Mouse (Mus musculus) embryonic facial prominence, embryonic 13.5 days (tissue): Measurements from ENCODE around the gene Fez2. TPM values are rescaled to one million over a fixed set of nuclear protein-coding genes. Genes with fewer than 3 reads are reported as not detected.

ENCODE experiments used
- ATAC-seq: fragments of 200-750 bp; cut with Nextera tagmentation; 2 replicates; pipeline ENCODE4 v1.8.0; 2017; ENCODE audit warnings: low read depth; ENCODE audit not compliant: insufficient number of reproducible peaks, insufficient read depth, low FRiP score, low TSS enrichment
- H3K27ac ChIP-seq: fragments of 300-500 bp; sonication (generic); 2 replicates; pipeline ENCODE4 v1.5.1; 2015; ENCODE audit warnings: moderate library complexity, mild to moderate bottlenecking, inconsistent platforms
- H3K27me3 ChIP-seq: fragments of 300-500 bp; sonication (generic); 2 replicates; pipeline ENCODE4 v1.6.1; 2015; ENCODE audit warnings: mild to moderate bottlenecking, inconsistent platforms
- H3K36me3 ChIP-seq: fragments of 300-500 bp; sonication (generic); 2 replicates; pipeline ENCODE4 v1.6.1; 2015; ENCODE audit warnings: mild to moderate bottlenecking, inconsistent platforms
- H3K4me1 ChIP-seq: fragments of 300-500 bp; sonication (generic); 2 replicates; pipeline ENCODE4 v1.6.1; 2015; ENCODE audit warnings: inconsistent platforms
- H3K4me2 ChIP-seq: fragments of 300-500 bp; sonication (generic); 2 replicates; pipeline ENCODE4 v1.6.1; 2015; ENCODE audit warnings: moderate library complexity, mild to moderate bottlenecking, inconsistent platforms
- H3K4me3 ChIP-seq: fragments of 300-500 bp; sonication (generic); 2 replicates; pipeline ENCODE4 v1.5.1; 2015; ENCODE audit warnings: mild to moderate bottlenecking, inconsistent platforms
- H3K9ac ChIP-seq: fragments of 300-500 bp; sonication (generic); 2 replicates; pipeline ENCODE4 v1.6.1; 2015; ENCODE audit warnings: mild to moderate bottlenecking, inconsistent platforms
- H3K9me3 ChIP-seq: fragments of 300-500 bp; sonication (generic); 2 replicates; pipeline ENCODE4 v1.6.1; 2016; ENCODE audit warnings: inconsistent platforms
- WGBS: fragments of 180-500 bp; shearing (Covaris S2); methylation state at CpG from one replicate; pipeline ENCODE4 v1.1.7; 2015; ENCODE audit warnings: mixed read lengths; 5-methylcytosine and 5-hydroxymethylcytosine counted together
- polyA plus RNA-seq: library from polyadenylated mRNA; unstranded; fragments of >200 nt; fragmentation: Nextera tagmentation; extraction: Ambion mirVana; gene quantifications from 2 replicates; pipeline ENCODE4 v1.2.1, GENCODE M21; 2015

Fez2 gene
- 39.0 and 39.3 TPM in 2 replicates for polyA plus RNA-seq

GRCm38 (mm10) chr17:78417381-78418281 is at the start of gene Fez2:
Gene Fez2, minus strand, starts transcription at chr17:78418152.
- Histone ChIP-seq H3K9ac (peak within 1 kb of the TSS; percentile 87), H3K36me3 (no peaks in the 10 kb centered on the region), H3K27me3 (peaks cover 17% of the 10 kb centered on the region), H3K9me3 (no peaks in the 10 kb centered on the region), H3K4me3 (peak within 1 kb of the TSS; percentile 81), H3K4me2 (peak within 1 kb of the TSS; percentile 68), H3K27ac (peak within 1 kb of the TSS; percentile 93), H3K4me1 (peaks cover 14% of the 10 kb centered on the region; the same call in 1 of the 2 replicates)
- under 1% methylated on average over 61 of the region's 67 CpGs for WGBS
- peak; percentile 91 for ATAC-seq

GRCm38 (mm10) chr17:78465500-78465899 is 47.5 kb upstream of the Fez2 start:
- no peak for ATAC-seq
- Histone ChIP-seq H3K27ac (no peak overlapping the region), H3K9me3 (no peaks in the 10 kb centered on the region), H3K9ac (no peak overlapping the region), H3K4me3 (no peak overlapping the region), H3K36me3 (no peaks in the 10 kb centered on the region), H3K4me2 (no peak overlapping the region), H3K4me1 (no peaks in the 10 kb centered on the region), H3K27me3 (no peaks in the 10 kb centered on the region)
- 86% methylated on average over 8 of the region's 8 CpGs for WGBS

DNA sequence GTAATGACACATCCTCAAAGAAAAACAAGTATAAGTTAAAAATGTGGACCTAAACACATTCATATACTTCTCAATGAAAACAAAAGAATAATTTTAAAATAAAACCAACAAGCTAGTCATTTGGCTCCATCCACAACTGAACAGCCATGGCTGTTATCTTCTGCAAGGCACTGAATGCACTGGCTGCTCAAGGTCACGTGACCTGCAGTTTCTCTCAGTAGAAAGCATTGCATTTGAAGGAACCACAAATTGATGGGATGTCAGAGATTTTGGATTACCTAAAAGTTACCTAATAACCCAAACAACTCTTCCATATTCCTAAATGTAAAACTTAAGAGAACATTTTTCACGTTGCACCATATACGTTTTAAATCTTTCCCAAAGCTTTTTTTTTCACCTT is 47.1 kb upstream of the Fez2 start:
- no peak for ATAC-seq
- Histone ChIP-seq H3K4me2 (no peak overlapping the region), H3K4me3 (no peak overlapping the region), H3K9me3 (0 out of 2 replicates have a peak, but pooled peaks cover 3% of the 10 kb centered on the region), H3K27ac (no peak overlapping the region), H3K27me3 (no peaks in the 10 kb centered on the region), H3K4me1 (no peaks in the 10 kb centered on the region), H3K9ac (no peak overlapping the region), H3K36me3 (no peaks in the 10 kb centered on the region)
- 85% methylated on average over 3 of the region's 3 CpGs for WGBS

GRCm38 (mm10) chr17:78460140-78460539 is 42.2 kb upstream of the Fez2 start:
- H3K27ac ChIP-seq = no peak overlapping the region
- 79% methylated on average over 8 of the region's 8 CpGs for WGBS
- ATAC-seq = no peak

DNA sequence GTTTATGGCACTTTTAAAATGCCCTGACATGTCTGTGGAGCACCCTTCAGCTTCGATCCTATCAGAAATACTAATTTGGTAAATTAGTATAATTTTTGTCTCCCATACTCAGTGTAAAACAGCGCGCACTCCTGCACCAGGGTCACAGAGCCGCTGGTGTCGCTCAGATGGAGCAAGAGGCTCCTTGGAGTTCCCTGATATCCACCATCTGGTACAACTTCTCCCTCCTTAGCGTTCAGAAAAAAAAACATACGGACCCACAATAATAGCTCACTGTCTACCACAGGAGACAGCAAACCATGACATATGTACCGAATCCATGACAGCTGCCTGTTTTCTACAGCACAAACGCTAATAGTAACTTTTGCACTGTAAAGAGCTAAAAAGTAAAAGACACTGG is 37.6 kb upstream of the Fez2 start:
- Histone ChIP-seq H3K4me2 (no peak overlapping the region), H3K27ac (no peak overlapping the region), H3K27me3 (no peaks in the 10 kb centered on the region), H3K4me3 (no peak overlapping the region), H3K4me1 (no peaks in the 10 kb centered on the region; the same call in 1 of the 2 replicates), H3K9me3 (0 out of 2 replicates have a peak, but pooled peaks cover 3% of the 10 kb centered on the region), H3K36me3 (no peaks in the 10 kb centered on the region), H3K9ac (no peak overlapping the region)
- 57% methylated on average over 9 of the region's 9 CpGs for WGBS
- ATAC-seq = no peak

More at GRCm38 (mm10) chr17:78460140-78460539, 42.2 kb upstream of the Fez2 start:
- H3K4me1 ChIP-seq = no peaks in the 10 kb centered on the region; the same call in 1 of the 2 replicates
- no peak overlapping the region for H3K9ac ChIP-seq
- H3K4me3 ChIP-seq = no peak overlapping the region
- 0 out of 2 replicates have a peak, but pooled peaks cover 3% of the 10 kb centered on the region for H3K9me3 ChIP-seq
- H3K36me3 ChIP-seq = no peaks in the 10 kb centered on the region
- no peak overlapping the region for H3K4me2 ChIP-seq
- H3K27me3 ChIP-seq = no peaks in the 10 kb centered on the region

GRCm38 (mm10) chr17:78455114-78455513 is 37.2 kb upstream of the Fez2 start:
- H3K36me3 ChIP-seq = no peaks in the 10 kb centered on the region
- no peak for ATAC-seq
- H3K4me1 ChIP-seq = no peaks in the 10 kb centered on the region; the same call in 1 of the 2 replicates
- WGBS = 35% methylated on average over 11 of the region's 11 CpGs
- 0 out of 2 replicates have a peak, but pooled peaks cover under 1% of the 10 kb centered on the region for H3K9me3 ChIP-seq
- no peaks in the 10 kb centered on the region for H3K27me3 ChIP-seq
- no peak overlapping the region for H3K4me2 ChIP-seq
- H3K9ac ChIP-seq = no peak overlapping the region
- no peak overlapping the region for H3K27ac ChIP-seq
- H3K4me3 ChIP-seq = no peak overlapping the region

GRCm38 (mm10) chr17:78454189-78454977 is 36.4 kb upstream of the Fez2 start:
- Histone ChIP-seq H3K4me1 (no peaks in the 10 kb centered on the region; the same call in 1 of the 2 replicates), H3K36me3 (no peaks in the 10 kb centered on the region), H3K4me3 (no peak overlapping the region), H3K4me2 (peak overlapping the region; percentile 14; the same call in 1 of the 2 replicates), H3K27ac (no peak overlapping the region), H3K27me3 (no peaks in the 10 kb centered on the region), H3K9me3 (no peaks in the 10 kb centered on the region), H3K9ac (no peak overlapping the region)
- ATAC-seq = no peak
- WGBS = 74% methylated on average over 21 of the region's 21 CpGs

GRCm38 (mm10) chr17:78453529-78453928 is 35.6 kb upstream of the Fez2 start:
- H3K9ac ChIP-seq = no peak overlapping the region
- no peak for ATAC-seq
- 90% methylated on average over 5 of the region's 5 CpGs for WGBS

GRCm38 (mm10) chr17:78451886-78452285 is 33.9 kb upstream of the Fez2 start:
- no peak overlapping the region for H3K4me2 ChIP-seq
- 71% methylated on average over 6 of the region's 6 CpGs for WGBS
- H3K9ac ChIP-seq = no peak overlapping the region
- H3K9me3 ChIP-seq = no peaks in the 10 kb centered on the region
- no peaks in the 10 kb centered on the region for H3K27me3 ChIP-seq
- H3K36me3 ChIP-seq = no peaks in the 10 kb centered on the region
- ATAC-seq = no peak
- H3K27ac ChIP-seq = no peak overlapping the region
- H3K4me3 ChIP-seq = no peak overlapping the region
- H3K4me1 ChIP-seq = no peaks in the 10 kb centered on the region; the same call in 1 of the 2 replicates

More at GRCm38 (mm10) chr17:78453529-78453928, 35.6 kb upstream of the Fez2 start:
- Histone ChIP-seq H3K36me3 (no peaks in the 10 kb centered on the region), H3K27me3 (no peaks in the 10 kb centered on the region), H3K27ac (no peak overlapping the region), H3K4me3 (no peak overlapping the region), H3K4me2 (no peak overlapping the region), H3K4me1 (no peaks in the 10 kb centered on the region; the same call in 1 of the 2 replicates), H3K9me3 (no peaks in the 10 kb centered on the region)

GRCm38 (mm10) chr17:78451332-78451793 is 33.4 kb upstream of the Fez2 start:
- Histone ChIP-seq H3K4me3 (no peak overlapping the region), H3K4me2 (no peak overlapping the region), H3K4me1 (no peaks in the 10 kb centered on the region; the same call in 1 of the 2 replicates), H3K9me3 (no peaks in the 10 kb centered on the region), H3K9ac (no peak overlapping the region), H3K36me3 (no peaks in the 10 kb centered on the region), H3K27ac (no peak overlapping the region), H3K27me3 (no peaks in the 10 kb centered on the region)
- WGBS = 76% methylated on average over 7 of the region's 7 CpGs
- no peak for ATAC-seq

- H3K9ac ChIP-seq = no peak overlapping the region
- H3K4me1 ChIP-seq = no peaks in the 10 kb centered on the region
- H3K9me3 ChIP-seq = no peaks in the 10 kb centered on the region
- H3K4me2 ChIP-seq = no peak overlapping the region
- no peak overlapping the region for H3K4me3 ChIP-seq
- H3K27me3 ChIP-seq = no peaks in the 10 kb centered on the region
- ATAC-seq = no peak
- no peaks in the 10 kb centered on the region for H3K36me3 ChIP-seq
- no peak overlapping the region for H3K27ac ChIP-seq
- WGBS = 44% methylated on average over 13 of the region's 13 CpGs
Observed at GRCm38 (mm10) chr17:78449635-78450197, 31.8 kb upstream of the Fez2 start.
